Mouse (Mus musculus) forebrain, embryonic 15.5 days (tissue): Measurements from ENCODE around the gene March8. TPM values are rescaled to one million over a fixed set of nuclear protein-coding genes. Genes with fewer than 3 reads are reported as not detected.

Source experiments
- ATAC-seq: fragments of 200-750 bp; cut with Nextera tagmentation; replicated peaks from 2 replicates; pipeline ENCODE4 v1.8.0; 2017; ENCODE audit warnings: mild to moderate bottlenecking, moderate TSS enrichment, moderate library complexity
- H3K27ac ChIP-seq: fragments of 300-500 bp; sonication (generic); replicated peaks from 2 replicates; pipeline ENCODE4 v1.5.1; 2015; ENCODE audit warnings: mild to moderate bottlenecking, inconsistent platforms
- H3K27me3 ChIP-seq: fragments of 300-500 bp; sonication (generic); 2 replicates; pipeline ENCODE4 v1.6.1; 2015; ENCODE audit warnings: inconsistent platforms
- H3K36me3 ChIP-seq: fragments of 300-500 bp; sonication (generic); 2 replicates; pipeline ENCODE4 v1.6.1; 2015; ENCODE audit warnings: mild to moderate bottlenecking, inconsistent platforms
- H3K4me1 ChIP-seq: fragments of 300-500 bp; sonication (generic); 2 replicates; pipeline ENCODE4 v1.6.1; 2015; ENCODE audit warnings: inconsistent platforms
- H3K4me2 ChIP-seq: fragments of 300-500 bp; sonication (generic); replicated peaks from 2 replicates; pipeline ENCODE4 v1.6.1; 2015; ENCODE audit warnings: mild to moderate bottlenecking, inconsistent platforms
- H3K4me3 ChIP-seq: fragments of 300-500 bp; sonication (generic); 2 replicates; pipeline ENCODE4 v1.5.1; 2015; ENCODE audit warnings: mild to moderate bottlenecking, inconsistent platforms
- H3K9ac ChIP-seq: fragments of 300-500 bp; sonication (generic); replicated peaks from 2 replicates; pipeline ENCODE4 v1.6.1; 2015; ENCODE audit warnings: mild to moderate bottlenecking, inconsistent platforms
- H3K9me3 ChIP-seq: fragments of 300-500 bp; sonication (generic); 2 replicates; pipeline ENCODE4 v1.6.1; 2016; ENCODE audit warnings: inconsistent platforms
- WGBS: fragments of 180-500 bp; shearing (Covaris S2); methylation state at CpG from one replicate; pipeline ENCODE4 v1.1.7; 2015; ENCODE audit warnings: mixed read lengths; 5-methylcytosine and 5-hydroxymethylcytosine counted together
- polyA plus RNA-seq: library from polyadenylated mRNA; unstranded; fragments of >200 nt; fragmentation: Nextera tagmentation; extraction: Ambion mirVana; gene quantifications from 2 replicates; pipeline ENCODE4 v1.2.1, GENCODE M21; 2015

Gene March8
- polyA plus RNA-seq, 1 experiment from 2014 or later: 55.7 TPM

DNA sequence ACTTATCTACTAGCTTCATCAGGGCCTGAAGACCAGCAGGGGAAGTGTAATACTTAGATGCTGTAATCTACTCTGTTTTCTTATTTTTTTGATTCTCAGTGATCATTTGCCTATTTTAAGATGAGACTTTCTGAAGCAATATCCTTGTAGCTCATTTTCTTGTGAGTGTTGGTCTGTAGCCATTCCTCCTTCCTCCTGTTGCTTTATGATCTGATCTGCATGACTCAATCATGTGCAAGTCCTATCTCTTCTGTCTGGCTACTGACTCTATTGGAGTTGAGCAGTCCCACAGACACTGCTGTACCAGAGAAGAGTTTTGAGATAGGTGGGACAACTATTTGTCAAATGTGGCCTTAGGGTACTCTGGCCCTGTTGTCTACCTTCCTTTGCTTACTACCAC lies 36.8 kb downstream of the March8 start:
- no peak overlapping the region for H3K4me2 ChIP-seq
- no peaks in the 10 kb centered on the region for H3K9me3 ChIP-seq
- H3K27me3 ChIP-seq: no peaks in the 10 kb centered on the region
- ATAC-seq: no peak
- H3K27ac ChIP-seq: no peak overlapping the region
- H3K36me3 ChIP-seq: 0 out of 2 replicates have a peak, but pooled peaks cover 3% of the 10 kb centered on the region
- H3K4me3 ChIP-seq: no peak overlapping the region
- H3K9ac ChIP-seq: no peak overlapping the region
- no peaks in the 10 kb centered on the region for H3K4me1 ChIP-seq

DNA sequence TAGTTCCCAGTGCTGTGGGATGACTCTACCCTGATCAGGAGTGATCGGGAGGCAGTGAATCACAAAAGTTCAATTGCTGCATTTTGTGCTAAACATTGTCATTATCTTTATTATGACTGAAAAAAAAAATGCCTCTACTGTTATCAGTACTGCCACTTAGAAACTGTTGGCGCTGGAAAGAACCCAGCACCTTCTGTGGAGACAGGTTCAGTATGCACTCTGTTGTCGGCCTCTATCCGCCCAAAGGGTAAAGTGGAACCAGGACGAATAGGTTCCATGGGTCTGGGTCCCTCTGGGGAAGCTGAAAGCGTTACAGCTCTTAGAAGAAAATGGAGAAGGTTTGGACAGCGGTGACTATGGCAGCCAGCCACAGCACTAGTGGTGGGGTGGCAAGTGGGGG lies 41.1 kb downstream of the March8 start:
- Histone ChIP-seq H3K4me1 (peaks cover 11% of the 10 kb centered on the region), H3K27ac (no peak overlapping the region), H3K9me3 (no peaks in the 10 kb centered on the region), H3K9ac (no peak overlapping the region), H3K27me3 (no peaks in the 10 kb centered on the region), H3K4me2 (no peak overlapping the region), H3K4me3 (no peak overlapping the region), H3K36me3 (0 out of 2 replicates have a peak, but pooled peaks cover 3% of the 10 kb centered on the region)
- ATAC-seq: no peak
- WGBS: 89% methylated on average over 7 of the region's 7 CpGs

DNA sequence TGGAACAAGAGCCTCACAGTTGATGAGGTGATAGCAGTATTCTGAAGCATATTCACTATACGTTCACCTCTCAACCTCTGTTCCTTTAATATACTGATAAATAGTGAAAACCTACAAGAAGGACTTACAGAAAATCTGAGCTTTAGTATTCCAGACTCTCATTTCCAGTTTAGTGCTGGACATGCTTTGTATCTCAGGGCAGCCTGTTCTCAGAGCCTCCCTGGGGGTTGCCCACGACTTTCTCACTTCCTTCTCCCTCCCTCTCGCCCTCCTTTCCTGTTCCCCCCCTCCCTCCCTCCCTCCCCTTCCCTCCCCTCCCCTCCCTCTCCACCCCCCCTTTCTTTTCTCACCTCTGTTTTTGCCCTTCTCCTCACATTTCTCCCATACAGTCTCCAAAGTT lies 42.3 kb downstream of the March8 start:
- Histone ChIP-seq H3K4me1 (peaks cover 12% of the 10 kb centered on the region), H3K36me3 (0 out of 2 replicates have a peak, but pooled peaks cover 3% of the 10 kb centered on the region), H3K9me3 (no peaks in the 10 kb centered on the region), H3K9ac (no peak overlapping the region), H3K27ac (no peak overlapping the region), H3K4me2 (no peak overlapping the region), H3K4me3 (no peak overlapping the region), H3K27me3 (no peaks in the 10 kb centered on the region)
- ATAC-seq: no peak
- WGBS: 56% methylated on average over 3 of the region's 3 CpGs

DNA sequence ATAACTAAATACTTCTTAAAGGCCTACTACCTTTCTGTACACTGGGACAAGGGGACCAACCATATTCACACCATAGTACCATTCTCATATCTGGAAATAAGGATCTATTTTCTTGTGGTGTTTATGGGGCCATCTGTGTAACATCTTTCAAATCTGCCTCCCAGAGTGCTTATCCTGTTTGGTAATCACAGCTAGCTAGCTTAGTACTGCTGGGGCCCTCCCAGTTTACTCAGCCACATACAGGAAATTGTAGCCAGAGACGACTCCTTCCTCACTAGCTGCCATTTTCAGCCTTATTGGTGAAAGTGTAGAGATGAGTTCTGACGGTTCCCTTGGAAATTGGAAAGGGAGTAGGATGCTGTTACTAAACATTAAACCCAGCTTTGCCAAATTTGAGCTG lies 43.8 kb downstream of the March8 start:
- H3K4me3 ChIP-seq: no peak overlapping the region
- 0 out of 2 replicates have a peak, but pooled peaks cover 3% of the 10 kb centered on the region for H3K36me3 ChIP-seq
- H3K4me1 ChIP-seq: peaks cover 23% of the 10 kb centered on the region
- no peak overlapping the region for H3K9ac ChIP-seq
- ATAC-seq: no peak
- H3K27me3 ChIP-seq: no peaks in the 10 kb centered on the region
- no peaks in the 10 kb centered on the region for H3K9me3 ChIP-seq
- H3K27ac ChIP-seq: no peak overlapping the region
- no peak overlapping the region for H3K4me2 ChIP-seq
- 67% methylated on average over 2 of the region's 2 CpGs for WGBS

DNA sequence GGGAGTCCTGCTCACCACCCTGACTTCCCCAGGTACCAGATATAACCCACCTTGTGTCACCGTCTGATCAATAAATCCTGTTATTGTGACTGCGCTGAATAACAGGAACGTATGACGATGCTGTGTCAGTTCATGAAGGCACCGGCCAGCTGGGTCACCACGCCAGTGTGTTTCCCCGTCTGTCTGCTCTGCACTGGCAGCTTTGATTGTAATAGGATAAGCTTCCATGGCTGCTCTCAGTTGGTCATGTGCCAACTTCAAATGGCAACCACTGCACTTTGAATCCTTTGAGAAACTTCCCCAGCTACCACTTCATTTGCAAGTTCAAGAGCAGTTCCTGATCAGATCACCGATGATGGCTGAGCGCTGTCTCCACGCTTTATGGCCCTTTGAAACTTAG lies 45.8 kb downstream of the March8 start:
- Histone ChIP-seq H3K9ac (no peak overlapping the region), H3K27ac (no peak overlapping the region), H3K27me3 (no peaks in the 10 kb centered on the region), H3K9me3 (no peaks in the 10 kb centered on the region), H3K4me1 (peaks cover 23% of the 10 kb centered on the region), H3K36me3 (no peaks in the 10 kb centered on the region), H3K4me2 (no peak overlapping the region), H3K4me3 (no peak overlapping the region)
- WGBS: 58% methylated on average over 10 of the region's 10 CpGs
- ATAC-seq: no peak

DNA sequence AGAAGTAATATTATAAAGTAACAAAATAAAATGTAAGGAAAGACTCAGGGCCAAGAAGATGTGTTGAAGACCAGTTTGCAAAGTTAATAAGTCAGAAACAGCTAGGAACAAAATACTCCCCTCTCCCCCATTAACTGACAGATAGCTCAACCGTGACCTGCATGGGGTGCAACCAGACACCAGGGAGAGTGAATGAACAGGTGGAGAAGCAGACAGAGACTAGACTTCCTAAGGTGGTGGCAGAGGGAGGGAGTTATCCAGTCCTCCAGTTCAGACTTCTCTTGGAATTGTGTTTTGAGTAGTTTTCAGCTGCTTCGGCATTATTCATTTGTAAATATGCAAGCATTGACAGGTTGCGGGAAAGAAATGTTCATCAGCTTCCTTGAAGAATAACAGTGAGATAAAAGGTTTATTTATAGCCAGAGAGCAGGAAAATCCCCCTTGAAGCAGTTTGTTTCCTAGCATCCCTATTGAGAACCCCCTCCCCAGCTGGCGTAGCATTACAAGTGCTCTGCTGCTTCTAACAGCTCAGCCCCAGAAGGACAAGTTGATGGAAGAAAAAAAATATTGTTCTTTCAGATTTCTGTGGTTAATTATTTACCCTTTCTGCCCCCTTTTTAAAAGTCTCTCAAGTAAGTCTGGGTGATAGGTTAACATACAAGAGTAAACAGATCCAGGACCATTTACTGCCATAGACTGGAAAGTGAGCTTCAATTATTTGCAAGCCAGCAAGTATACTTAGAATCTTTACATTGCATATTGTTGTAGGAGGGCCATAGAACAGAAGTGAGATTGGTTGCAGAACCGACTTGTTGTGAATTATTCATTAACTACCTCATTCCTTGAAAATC lies 47.6 kb downstream of the March8 start:
- peak overlapping the region; percentile 31; the same call in 1 of the 2 replicates for H3K27ac ChIP-seq
- H3K27me3 ChIP-seq: no peaks in the 10 kb centered on the region
- H3K4me2 ChIP-seq: no peak overlapping the region
- peaks cover 23% of the 10 kb centered on the region for H3K4me1 ChIP-seq
- no peak overlapping the region for H3K4me3 ChIP-seq
- 21% methylated on average over 5 of the region's 5 CpGs for WGBS
- H3K36me3 ChIP-seq: no peaks in the 10 kb centered on the region
- no peaks in the 10 kb centered on the region for H3K9me3 ChIP-seq
- peak; percentile 29; the same call in 1 of the 2 replicates for ATAC-seq
- H3K9ac ChIP-seq: no peak overlapping the region

DNA sequence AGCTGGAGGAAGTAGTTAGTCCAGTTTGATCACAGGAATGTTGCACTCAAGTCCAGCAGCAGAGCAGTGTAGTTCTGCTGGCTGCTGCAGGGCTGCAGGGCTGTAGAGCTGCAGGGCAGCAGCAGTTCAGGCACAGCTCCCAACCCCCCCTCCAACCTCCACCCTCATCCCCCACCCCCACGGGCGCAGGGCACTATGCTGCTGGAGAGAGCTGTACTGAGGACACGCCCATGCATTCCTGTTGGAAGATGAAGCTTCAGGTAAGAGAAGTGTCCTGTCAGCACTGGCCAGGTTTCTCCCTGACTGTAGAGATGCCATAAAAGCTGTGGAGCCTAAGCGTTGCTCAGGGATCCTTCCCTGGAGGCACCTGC lies 48.2 kb downstream of the March8 start:
- H3K9me3 ChIP-seq: no peaks in the 10 kb centered on the region
- peak overlapping the region; percentile 31; the same call in 1 of the 2 replicates for H3K27ac ChIP-seq
- peaks cover 23% of the 10 kb centered on the region for H3K4me1 ChIP-seq
- H3K27me3 ChIP-seq: no peaks in the 10 kb centered on the region
- ATAC-seq: peak; percentile 71; the same call in 1 of the 2 replicates
- no peak overlapping the region for H3K4me3 ChIP-seq
- 26% methylated on average over 4 of the region's 4 CpGs for WGBS
- H3K36me3 ChIP-seq: no peaks in the 10 kb centered on the region
- no peak overlapping the region for H3K4me2 ChIP-seq
- H3K9ac ChIP-seq: no peak overlapping the region

DNA sequence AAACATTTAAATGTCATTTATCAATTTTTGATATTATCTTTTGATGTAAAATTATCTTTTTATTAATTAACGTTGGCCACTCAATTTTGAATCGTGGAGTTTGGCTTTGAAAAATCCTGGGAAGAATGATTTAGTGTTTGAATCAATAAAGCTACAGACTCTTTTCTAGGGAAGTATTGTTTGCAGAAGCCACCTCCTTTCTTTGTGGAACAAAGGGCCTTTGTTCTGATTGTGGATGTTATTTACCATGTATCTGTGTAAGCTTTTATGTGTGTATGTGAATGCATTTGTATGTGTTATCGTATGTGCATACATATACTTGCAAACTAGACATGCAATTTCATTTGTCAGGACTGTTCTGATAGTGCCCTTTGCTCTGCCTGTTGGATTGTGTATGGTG lies 48.7 kb downstream of the March8 start:
- no peak overlapping the region for H3K9ac ChIP-seq
- peaks cover 23% of the 10 kb centered on the region for H3K4me1 ChIP-seq
- no peak overlapping the region for H3K4me3 ChIP-seq
- H3K9me3 ChIP-seq: no peaks in the 10 kb centered on the region
- H3K27ac ChIP-seq: no peak overlapping the region
- no peaks in the 10 kb centered on the region for H3K27me3 ChIP-seq
- no peak for ATAC-seq
- H3K4me2 ChIP-seq: no peak overlapping the region
- 43% methylated on average over 3 of the region's 3 CpGs for whole genome bisulfite sequencing
- no peaks in the 10 kb centered on the region for H3K36me3 ChIP-seq

DNA sequence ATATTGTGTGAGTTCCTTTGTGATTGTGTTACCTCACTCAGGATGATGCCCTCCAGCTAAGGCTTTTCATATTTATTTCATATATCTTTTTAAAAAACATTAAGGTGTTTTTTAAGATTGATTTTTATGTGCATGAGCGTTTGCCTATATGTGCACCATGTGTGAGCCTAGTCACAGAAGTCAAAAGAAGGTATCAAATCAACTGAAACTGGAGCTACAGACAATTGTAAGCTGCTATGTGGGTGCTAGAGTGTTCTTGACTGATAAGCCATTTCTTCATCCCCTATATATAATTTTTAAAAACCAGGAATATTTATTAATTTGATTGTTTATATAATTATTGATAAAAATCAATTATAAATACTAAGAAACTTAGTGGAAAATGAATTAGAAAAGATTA lies 50.2 kb downstream of the March8 start:
- Histone ChIP-seq H3K9ac (no peak overlapping the region), H3K9me3 (no peaks in the 10 kb centered on the region), H3K27me3 (no peaks in the 10 kb centered on the region), H3K27ac (no peak overlapping the region), H3K4me1 (peaks cover 19% of the 10 kb centered on the region), H3K4me3 (no peak overlapping the region), H3K4me2 (no peak overlapping the region), H3K36me3 (no peaks in the 10 kb centered on the region)
- 98% methylated on average over 1 of the region's 1 CpGs for WGBS
- no peak for ATAC-seq

DNA sequence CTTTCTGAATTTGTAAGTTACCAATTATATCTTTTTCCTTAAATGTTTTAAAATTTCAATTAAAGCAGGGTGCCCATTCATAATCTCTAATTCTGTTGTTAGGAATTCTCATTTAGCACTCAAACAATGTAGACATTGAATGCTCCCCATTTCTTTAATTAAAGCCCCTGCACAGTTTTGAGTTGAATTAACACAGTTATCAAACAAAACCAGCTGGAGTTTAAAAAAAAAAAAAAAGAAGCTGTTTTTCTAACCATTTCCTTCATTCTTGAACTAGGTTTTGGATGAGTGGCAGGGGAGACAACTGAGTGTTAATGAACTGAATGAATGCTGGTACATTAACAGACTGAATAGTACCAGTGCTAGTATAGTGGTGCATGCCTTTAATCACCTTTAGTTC lies 51.7 kb downstream of the March8 start:
- H3K4me1 ChIP-seq: peaks cover 12% of the 10 kb centered on the region
- no peak for ATAC-seq

DNA sequence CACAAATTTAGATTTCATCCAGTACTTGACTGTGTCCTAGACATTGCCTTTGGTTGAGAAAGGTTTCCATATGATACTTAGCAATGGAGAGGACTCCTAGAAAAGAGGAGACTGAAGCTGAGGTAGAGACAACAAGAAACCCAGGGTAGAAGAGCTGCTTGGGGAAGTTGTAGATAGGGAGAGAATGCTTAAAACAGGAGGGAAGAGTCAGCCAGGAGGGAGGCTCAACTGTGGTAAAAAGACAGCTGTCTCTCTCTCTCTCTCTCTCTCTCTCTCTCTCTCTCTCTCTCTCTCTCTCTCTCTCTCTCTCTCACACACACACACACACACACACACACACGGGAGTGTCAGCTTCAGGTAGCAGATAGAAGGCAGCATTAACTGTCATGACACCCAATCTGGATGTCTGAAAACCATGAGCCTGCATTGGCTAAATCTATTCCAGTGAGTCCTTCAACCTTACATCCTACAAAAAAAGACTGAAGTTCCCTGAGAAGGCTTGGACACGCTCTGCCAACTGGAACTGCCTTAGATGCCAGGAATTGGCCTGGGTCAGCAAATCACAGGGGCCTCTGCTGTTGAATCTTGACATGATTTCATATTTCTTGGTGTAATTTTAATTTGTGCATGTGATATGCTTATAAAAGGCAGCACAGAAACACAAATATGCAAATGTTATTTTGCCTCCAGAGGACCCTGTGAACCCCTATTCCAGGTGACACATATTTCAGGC lies 57.3 kb downstream of the March8 start:
- Histone ChIP-seq H3K9me3 (no peaks in the 10 kb centered on the region), H3K4me1 (peaks cover 16% of the 10 kb centered on the region), H3K9ac (no peak overlapping the region), H3K36me3 (no peaks in the 10 kb centered on the region), H3K27me3 (no peaks in the 10 kb centered on the region), H3K4me2 (no peak overlapping the region), H3K27ac (no peak overlapping the region), H3K4me3 (no peak overlapping the region)
- WGBS: 85% methylated on average over 2 of the region's 2 CpGs
- ATAC-seq: no peak

More for the DNA sequence above, 51.7 kb downstream of the March8 start:
- Histone ChIP-seq H3K27me3 (no peaks in the 10 kb centered on the region), H3K4me2 (no peak overlapping the region), H3K4me3 (no peak overlapping the region), H3K36me3 (no peaks in the 10 kb centered on the region), H3K9ac (no peak overlapping the region), H3K27ac (no peak overlapping the region), H3K9me3 (no peaks in the 10 kb centered on the region)

DNA sequence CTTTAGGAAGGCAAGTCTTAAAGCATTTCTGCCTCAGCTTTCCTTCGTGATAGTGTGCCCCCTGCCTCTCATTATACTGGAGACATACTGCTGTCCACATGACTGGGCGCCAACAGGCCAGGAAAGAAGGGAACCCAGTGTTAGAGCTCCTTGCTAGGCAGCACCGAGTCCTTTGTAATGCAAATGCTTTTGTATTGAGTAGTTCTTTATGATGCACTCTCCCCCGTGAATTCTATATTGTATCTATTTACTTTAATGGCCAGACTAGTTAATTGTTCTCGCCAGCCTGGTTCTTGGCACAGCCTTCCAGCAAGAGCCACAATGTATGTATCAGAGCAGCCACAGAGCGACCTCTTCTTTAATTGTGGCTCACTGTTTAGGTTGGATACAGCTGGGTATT lies 59.8 kb downstream of the March8 start:
- peaks cover 16% of the 10 kb centered on the region for H3K4me1 ChIP-seq
- 3% methylated on average over 6 of the region's 6 CpGs for WGBS
- peak overlapping the region; percentile 61 for H3K27ac ChIP-seq
- no peak overlapping the region for H3K4me2 ChIP-seq
- H3K9ac ChIP-seq: no peak overlapping the region
- H3K9me3 ChIP-seq: no peaks in the 10 kb centered on the region
- ATAC-seq: peak; percentile 66
- H3K27me3 ChIP-seq: no peaks in the 10 kb centered on the region
- no peaks in the 10 kb centered on the region for H3K36me3 ChIP-seq
- no peak overlapping the region for H3K4me3 ChIP-seq
